Mouse (Mus musculus): Measurements from ENCODE around the gene Ccdc34.

Gene Ccdc34

DNA sequence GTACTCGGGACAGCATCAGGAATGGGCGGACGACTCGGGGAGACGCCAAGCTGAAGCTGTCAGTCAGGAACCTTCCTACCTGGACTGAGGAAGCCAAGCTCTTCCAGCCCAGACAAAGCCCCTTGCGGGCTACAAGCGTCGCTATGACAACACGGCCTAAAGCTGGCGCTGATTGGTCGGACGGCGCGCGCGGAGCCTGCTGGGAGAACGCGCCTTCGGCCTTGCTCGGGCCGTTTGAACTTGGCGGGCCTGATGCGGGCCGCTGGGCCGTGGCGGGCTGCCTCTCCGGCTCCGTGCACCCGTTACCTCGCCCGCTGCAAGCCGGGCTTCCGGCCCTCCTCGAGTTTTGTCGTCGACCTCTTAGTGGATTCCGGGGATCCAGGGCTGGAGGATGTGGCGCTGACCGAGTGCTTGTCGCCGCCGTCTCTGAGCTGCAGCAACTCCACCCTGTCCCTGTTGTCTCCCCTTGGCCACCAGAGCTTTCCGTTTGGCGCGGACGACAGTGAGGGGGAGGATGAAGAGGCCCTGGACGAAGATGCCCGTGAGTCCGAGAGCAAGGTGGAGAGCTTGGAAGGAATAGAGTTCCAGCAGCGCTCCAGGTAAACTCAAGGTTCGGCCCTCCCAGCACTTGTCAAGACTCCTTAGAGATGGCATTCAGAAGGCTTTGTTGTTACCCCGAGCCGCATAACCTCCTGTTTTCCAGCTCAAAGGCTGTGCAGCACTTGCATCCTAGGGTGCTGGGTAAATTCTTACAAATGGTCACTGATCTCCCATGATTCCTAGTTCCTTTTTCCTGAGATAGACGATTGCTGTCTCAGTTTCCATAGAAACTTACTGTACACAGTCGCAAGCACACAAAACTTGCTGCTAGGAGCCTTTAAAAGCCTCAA, at the start of gene Ccdc34:
Ccdc34 (plus strand) TSS at position 202 of the 890 bp plus-strand sequence.
- DNase-seq (ENCODE audit: low spot score in 2 of 2): peak; percentile 96

DNA sequence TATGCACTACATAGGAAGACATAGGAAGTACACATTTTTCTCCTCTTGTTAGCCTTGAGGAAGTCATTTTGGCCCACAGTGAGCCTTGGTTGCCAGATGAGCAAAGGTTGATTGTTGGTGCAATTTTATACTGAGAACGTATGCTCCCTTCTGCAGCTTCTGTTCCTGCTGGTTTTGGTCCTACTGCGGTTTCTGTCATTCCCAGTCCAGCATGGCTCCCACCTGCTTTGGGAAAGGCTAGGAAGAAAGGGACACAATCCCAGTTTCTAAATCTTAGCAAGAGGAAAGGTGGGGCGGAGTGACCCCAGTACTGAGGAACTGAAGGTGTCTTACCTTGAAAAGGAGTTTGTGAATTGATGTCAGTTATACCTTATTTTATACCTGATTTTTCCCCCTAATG, 48.2 kb upstream of the Ccdc34 start:
- no peak for DNase-seq (ENCODE audit: low spot score in 2 of 2)

GRCm38 (mm10) chr2:109969926-109970532, 47.6 kb upstream of the Ccdc34 start:
- DNase-seq (ENCODE audit: low spot score in 2 of 2): no peak

- no peak for DNase-seq (ENCODE audit: low spot score in 2 of 2)
Observed at GRCm38 (mm10) chr2:109970744-109971410, 46.7 kb upstream of the Ccdc34 start.

- no peak for DNase-seq (ENCODE audit: low spot score in 2 of 2)
Observed at GRCm38 (mm10) chr2:109972310-109972709, 45.3 kb upstream of the Ccdc34 start.

DNA sequence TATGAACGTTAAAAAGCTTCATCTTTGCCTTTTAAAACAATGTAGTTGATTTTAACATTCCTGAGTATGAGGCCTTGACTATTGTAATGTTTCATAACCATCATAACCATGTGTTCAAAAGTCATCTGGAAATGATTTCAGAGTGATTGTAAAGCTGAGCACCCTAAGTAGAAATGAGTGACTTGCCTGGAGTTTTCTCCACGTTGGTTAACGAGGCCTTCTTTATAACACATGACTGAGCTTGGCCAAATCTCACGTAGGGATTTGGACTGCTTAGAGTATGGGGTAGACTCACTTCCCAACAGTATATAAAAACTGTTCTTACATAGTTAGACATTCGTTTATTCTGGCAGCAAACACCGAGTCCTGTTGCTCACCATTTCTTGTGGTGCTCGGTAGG, 44.7 kb upstream of the Ccdc34 start:
- DNase-seq (ENCODE audit: low spot score in 2 of 2): no peak

DNA sequence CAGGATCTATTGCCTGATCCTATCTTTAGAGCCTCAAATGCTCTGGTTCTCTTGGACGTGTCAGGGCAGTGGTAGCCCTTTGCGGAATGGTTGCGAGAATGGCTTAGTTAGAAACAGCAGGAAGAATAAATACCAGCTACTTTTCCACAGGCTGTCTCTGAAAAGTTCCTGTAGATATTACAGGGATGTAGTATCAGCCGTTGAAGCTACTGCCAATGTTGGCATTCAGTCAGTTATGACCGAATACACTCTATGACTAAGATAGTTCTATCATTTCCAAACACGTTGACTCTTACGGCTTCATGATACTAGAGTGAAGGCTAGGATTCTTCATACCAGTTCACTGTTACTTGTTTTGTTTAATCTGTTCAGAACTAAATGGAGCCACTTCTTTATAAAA, 42.8 kb upstream of the Ccdc34 start:
- no peak for DNase-seq (ENCODE audit: low spot score in 2 of 2)

GRCm38 (mm10) chr2:109976181-109976580, 41.4 kb upstream of the Ccdc34 start:
- DNase-seq (ENCODE audit: low spot score in 2 of 2): no peak

DNA sequence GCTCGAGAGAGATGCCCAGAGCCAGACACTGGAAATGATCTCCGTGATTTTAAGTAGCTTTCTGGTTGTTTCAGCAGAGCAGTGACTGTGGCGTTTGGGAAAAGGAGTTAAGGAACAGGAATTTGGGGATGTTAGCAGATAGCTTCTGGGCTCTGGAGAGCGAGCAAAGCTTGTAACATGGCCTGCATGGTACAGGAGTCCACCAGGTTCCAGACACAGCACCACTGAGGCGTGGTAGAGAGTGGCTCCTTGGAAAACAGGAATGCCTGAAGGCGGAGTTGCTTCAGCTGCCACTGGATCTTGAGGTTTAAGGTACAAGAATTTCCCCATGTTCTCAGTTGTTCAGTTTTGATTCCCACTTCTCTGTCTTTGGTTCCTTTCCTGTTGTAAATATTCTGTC, 40.3 kb upstream of the Ccdc34 start:
- no peak for DNase-seq (ENCODE audit: low spot score in 2 of 2)

DNA sequence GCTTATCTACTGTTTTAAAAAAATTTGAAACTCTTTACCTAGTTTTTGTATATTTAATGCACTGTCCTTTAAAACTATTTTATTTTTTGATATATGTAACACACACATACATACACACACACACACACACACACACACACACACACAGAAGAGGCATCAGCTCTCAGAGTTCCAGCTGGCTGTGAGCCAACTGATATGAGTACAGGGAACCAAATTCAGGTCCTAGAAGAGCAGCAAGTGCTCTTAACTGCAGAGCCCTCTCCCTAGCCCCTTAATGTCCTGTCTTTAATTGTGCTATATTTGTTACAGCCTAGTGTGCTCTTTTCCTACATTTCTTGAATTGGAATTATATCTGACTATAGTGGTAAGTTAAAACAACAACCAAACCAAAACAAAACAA, 38.4 kb upstream of the Ccdc34 start:
- no peak for DNase-seq (ENCODE audit: low spot score in 2 of 2)

DNA sequence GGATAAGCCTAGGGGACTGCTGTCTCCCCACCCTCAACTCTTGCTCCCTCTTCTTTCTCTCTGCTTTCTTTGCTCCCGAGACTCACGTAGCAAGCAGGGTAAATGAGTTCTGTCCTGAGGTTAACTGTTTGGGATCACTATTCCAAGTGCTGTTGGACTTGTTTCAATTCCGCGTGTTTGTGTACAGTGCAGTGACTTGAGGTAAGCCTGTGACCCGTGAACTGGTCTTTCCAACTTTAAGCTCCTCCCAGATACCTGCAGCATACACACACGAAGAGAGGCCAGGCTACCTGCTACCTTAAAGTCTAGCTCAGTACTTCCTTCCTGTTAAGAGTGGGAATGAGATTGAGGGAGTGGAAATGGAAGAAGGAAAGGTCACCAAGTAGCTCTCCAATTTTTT, 34.2 kb upstream of the Ccdc34 start:
- no peak for DNase-seq (ENCODE audit: low spot score in 2 of 2)

DNA sequence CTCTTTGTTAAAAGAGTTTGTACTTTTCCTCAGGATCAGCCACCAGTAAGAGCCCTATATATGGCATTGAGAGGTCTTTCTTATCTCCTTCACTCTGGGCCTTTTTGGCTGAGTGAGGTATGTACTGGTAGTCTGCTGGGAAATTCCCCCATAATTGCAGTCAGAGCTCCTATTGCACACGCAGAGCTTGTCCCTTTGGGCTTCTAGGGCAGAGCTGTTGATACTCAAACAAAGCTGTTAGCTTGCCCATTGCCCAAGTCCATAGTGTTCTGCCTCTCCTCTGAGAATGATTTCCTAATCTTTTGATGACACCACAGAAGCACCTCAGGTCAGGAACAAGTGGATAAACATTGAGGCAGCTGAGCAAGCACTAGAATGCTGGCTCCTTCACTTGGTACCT, 32.7 kb upstream of the Ccdc34 start:
- DNase-seq (ENCODE audit: low spot score in 2 of 2): no peak

DNA sequence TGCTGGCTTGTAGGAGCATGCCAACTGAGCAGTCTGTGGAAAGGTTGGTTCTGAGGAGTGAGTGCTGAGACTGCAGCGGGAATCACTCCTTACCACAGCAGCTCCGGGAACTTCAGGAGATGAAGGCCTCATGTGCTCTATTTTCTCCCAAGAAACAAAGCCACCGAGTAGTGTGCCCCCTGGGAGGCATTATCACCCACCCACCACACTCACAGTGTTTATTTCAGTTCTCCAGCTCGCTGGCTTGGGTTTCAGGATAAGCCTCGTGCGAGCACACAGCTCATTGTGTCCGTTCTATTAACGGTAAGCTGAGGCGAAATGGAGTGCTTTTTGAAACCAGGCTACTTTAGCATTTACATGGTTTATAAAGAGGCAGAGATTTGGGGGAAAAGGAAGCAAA, 32.1 kb upstream of the Ccdc34 start:
- DNase-seq (ENCODE audit: low spot score in 2 of 2): no peak

- no peak for DNase-seq (ENCODE audit: low spot score in 2 of 2)
Observed at GRCm38 (mm10) chr2:109986036-109986785, 31.4 kb upstream of the Ccdc34 start.

DNA sequence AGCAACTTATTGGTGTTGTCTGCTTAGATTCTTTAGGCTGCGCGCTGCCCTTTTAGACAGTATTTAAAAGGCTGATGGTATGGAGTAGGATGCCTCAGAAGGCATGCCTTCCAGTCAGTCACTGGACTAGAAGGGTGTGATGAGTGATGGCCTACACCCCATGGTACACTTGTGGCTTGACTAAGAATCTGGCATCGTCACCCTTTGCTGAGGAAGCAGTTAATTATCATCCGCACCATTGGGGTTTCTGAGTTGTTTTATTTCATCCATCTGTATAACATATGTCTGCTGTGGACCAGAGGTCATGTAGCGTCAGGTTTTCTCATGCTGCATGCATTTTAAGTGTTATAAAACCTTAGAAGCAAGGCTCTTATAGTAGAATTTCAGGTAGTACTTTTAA, 29.7 kb upstream of the Ccdc34 start:
- no peak for DNase-seq (ENCODE audit: low spot score in 2 of 2)

- DNase-seq (ENCODE audit: low spot score in 2 of 2): no peak
Observed at GRCm38 (mm10) chr2:109989196-109989595, 28.4 kb upstream of the Ccdc34 start.

- DNase-seq (ENCODE audit: low spot score in 2 of 2): no peak
Observed at GRCm38 (mm10) chr2:109989679-109990473, 27.7 kb upstream of the Ccdc34 start.

GRCm38 (mm10) chr2:109991754-109992153, 25.9 kb upstream of the Ccdc34 start:
- no peak for DNase-seq (ENCODE audit: low spot score in 2 of 2)

DNA sequence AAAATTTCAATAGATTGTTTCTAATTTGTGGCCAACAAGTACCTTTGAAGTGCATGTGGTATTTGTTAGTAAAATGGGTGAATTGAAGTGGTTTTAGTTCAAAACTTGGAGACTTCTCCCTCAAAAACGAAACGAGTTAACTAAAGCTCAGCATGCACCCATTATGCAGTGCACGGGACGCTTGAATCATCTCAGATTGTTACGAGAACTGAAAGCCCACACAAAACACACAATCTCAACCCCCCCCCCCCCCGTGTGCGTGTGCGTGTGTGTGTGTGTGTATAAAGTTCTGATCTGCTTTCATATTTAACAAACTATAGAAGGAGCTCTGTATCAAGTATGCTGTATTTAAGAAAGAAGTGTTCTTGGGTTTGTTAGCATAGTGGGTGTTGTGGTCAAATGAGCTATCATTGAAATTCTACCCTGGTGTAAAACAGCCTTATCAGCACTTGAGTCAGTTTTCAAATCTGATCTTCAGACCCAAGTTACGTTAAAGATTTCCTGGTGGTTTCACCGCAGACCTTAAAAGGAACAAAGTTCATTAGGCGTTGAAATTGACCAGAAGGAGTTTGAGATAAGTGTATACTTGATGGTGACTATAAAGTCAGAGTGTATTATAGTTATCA, 25.1 kb upstream of the Ccdc34 start:
- no peak for DNase-seq (ENCODE audit: low spot score in 2 of 2)

DNA sequence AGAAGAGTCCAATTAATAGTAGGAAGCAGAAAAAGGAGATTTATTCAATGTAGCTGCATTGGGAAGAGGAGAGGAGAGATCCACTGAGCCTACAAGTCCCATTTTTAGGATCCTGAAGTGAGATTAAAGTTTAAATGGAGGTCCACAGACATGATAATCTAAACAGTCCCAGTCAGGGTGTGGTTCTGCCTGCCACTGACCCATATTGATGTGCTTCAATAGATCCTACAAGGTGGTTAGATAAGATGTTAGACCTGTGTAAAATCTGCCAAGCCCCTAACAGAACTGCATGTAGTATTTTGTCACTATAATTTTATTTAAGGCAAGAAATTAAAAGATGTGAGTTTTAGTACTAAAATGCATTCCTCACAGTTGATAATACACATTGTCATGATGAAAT, 24.2 kb upstream of the Ccdc34 start:
- no peak for DNase-seq (ENCODE audit: low spot score in 2 of 2)

- DNase-seq (ENCODE audit: low spot score in 2 of 2): no peak
Observed at GRCm38 (mm10) chr2:109995061-109995460, 22.6 kb upstream of the Ccdc34 start.

All from right cerebral cortex, postnatal 10 days (tissue).